Mouse (Mus musculus): Measurements from ENCODE around the gene Park7.

DNA sequence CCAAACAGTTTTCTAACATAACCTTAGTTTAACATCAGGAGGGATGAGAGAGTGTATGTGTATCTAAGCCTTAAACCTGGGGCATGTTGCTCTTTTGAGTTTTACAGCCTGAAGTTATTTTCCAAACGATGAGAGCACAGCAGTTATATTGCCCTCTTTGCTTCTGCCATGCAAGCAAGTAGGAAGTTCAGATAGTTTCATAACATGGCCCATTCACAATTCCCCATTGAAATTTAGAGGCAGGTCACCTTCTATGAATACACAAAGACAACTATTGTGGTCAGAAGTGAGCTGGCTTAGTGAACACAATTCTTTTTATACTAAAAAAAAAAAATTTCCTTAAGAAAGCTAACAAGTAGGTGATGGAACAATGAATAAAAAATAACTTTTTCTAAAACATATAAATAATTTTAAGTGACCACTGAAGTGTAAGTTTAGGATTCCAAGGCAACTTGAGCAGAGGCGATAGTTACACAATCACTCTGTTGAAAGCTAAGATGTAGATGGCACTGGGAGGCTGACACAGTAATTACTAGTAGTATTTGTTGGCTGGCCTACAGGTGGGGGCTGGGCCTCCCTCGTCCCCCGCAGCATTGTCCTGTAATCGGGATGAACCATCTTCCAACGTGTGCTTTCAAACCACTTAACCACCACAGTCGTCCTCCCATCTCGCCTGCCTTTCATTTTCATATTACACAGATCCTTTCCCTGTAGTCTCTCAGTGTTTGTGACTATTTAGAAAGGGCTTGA lies 51.4 kb downstream of the Park7 start:
- no peak for TF ChIP-seq EP300 (optimal IDR thresholded peaks at IDR 0.05)
- TF ChIP-seq CTCF (IDR thresholded peaks at IDR 0.05; ENCODE audit: low read depth) = no peak

Data from stomach, postnatal 0 days (tissue).